Mouse (Mus musculus) intestine, embryonic 15.5 days (tissue): ENCODE results near the gene Prrt1. TPM values are rescaled to one million over a fixed set of nuclear protein-coding genes. Genes with fewer than 3 reads are reported as not detected.
A peak's percentile ranks its signal among the peaks of the same experiment; 100 is the strongest.

ENCODE experiments used
- ATAC-seq: fragments of 200-750 bp; cut with Nextera tagmentation; 2 replicates; pipeline ENCODE4 v1.8.0; 2017; ENCODE audit warnings: moderate TSS enrichment, moderate library complexity
- H3K27ac ChIP-seq: fragments of 300-500 bp; sonication (generic); 2 replicates; pipeline ENCODE4 v1.5.1; 2015; ENCODE audit warnings: mild to moderate bottlenecking, inconsistent platforms
- H3K27me3 ChIP-seq: fragments of 300-500 bp; sonication (generic); replicated peaks from 2 replicates; pipeline ENCODE4 v1.6.1; 2015; ENCODE audit warnings: inconsistent platforms
- H3K36me3 ChIP-seq: fragments of 300-500 bp; sonication (generic); 2 replicates; pipeline ENCODE4 v1.6.1; 2015; ENCODE audit warnings: inconsistent platforms
- H3K4me1 ChIP-seq: fragments of 300-500 bp; sonication (generic); replicated peaks from 2 replicates; pipeline ENCODE4 v1.6.1; 2015; ENCODE audit warnings: inconsistent platforms
- H3K4me2 ChIP-seq: fragments of 300-500 bp; sonication (generic); replicated peaks from 2 replicates; pipeline ENCODE4 v1.6.1; 2015; ENCODE audit warnings: mild to moderate bottlenecking, inconsistent platforms
- H3K4me3 ChIP-seq: fragments of 300-500 bp; sonication (generic); replicated peaks from 2 replicates; pipeline ENCODE4 v1.5.1; 2015; ENCODE audit warnings: inconsistent platforms
- H3K9ac ChIP-seq: fragments of 300-500 bp; sonication (generic); 2 replicates; pipeline ENCODE4 v1.6.1; 2015; ENCODE audit warnings: inconsistent platforms
- H3K9me3 ChIP-seq: fragments of 300-500 bp; sonication (generic); 2 replicates; pipeline ENCODE4 v1.6.1; 2016; ENCODE audit warnings: inconsistent platforms
- WGBS: fragments of 180-500 bp; shearing (Covaris S2); methylation state at CpG from one replicate; pipeline ENCODE4 v1.1.7; 2015; 5-methylcytosine and 5-hydroxymethylcytosine counted together
- polyA plus RNA-seq: library from polyadenylated mRNA; unstranded; fragments of >200 nt; fragmentation: Nextera tagmentation; extraction: Ambion mirVana; gene quantifications from 2 replicates; pipeline ENCODE4 v1.2.1, GENCODE M21; 2015

The Prrt1 gene
- polyA plus RNA-seq, 1 experiment from 2014 or later = 0.49 TPM

- Histone ChIP-seq H3K4me3 (peak overlapping the region; percentile 31), H3K36me3 (no peaks in the 10 kb centered on the region), H3K4me1 (peaks cover 22% of the 10 kb centered on the region), H3K9ac (peak overlapping the region; percentile 36), H3K27ac (0 out of 2 replicates have a peak overlapping the region, but pooled peaks have one; percentile 13), H3K9me3 (no peaks in the 10 kb centered on the region), H3K27me3 (peaks cover 38% of the 10 kb centered on the region), H3K4me2 (peak overlapping the region; percentile 79)
- 13% methylated on average over 93 of the region's 93 CpGs for WGBS
- ATAC-seq = 0 out of 2 replicates have a peak, but pooled peaks have one; percentile 50
Measured at GRCm38 (mm10) chr17:34671151-34672066, 42.1 kb downstream of the Prrt1 start.

GRCm38 (mm10) chr17:34672246-34672792, 43.0 kb downstream of the Prrt1 start:
- peak overlapping the region; percentile 36; the same call in 1 of the 2 replicates for H3K9ac ChIP-seq
- no peaks in the 10 kb centered on the region for H3K9me3 ChIP-seq
- peaks cover 38% of the 10 kb centered on the region for H3K27me3 ChIP-seq
- peaks cover 24% of the 10 kb centered on the region for H3K4me1 ChIP-seq
- H3K27ac ChIP-seq = no peak overlapping the region
- WGBS = 35% methylated on average over 49 of the region's 49 CpGs
- no peaks in the 10 kb centered on the region for H3K36me3 ChIP-seq
- H3K4me2 ChIP-seq = peak overlapping the region; percentile 79
- H3K4me3 ChIP-seq = peak overlapping the region; percentile 31
- no peak for ATAC-seq

GRCm38 (mm10) chr17:34673139-34673538, 43.8 kb downstream of the Prrt1 start:
- Histone ChIP-seq H3K9ac (no peak overlapping the region), H3K27me3 (peaks cover 38% of the 10 kb centered on the region), H3K4me3 (no peak overlapping the region), H3K9me3 (no peaks in the 10 kb centered on the region), H3K36me3 (no peaks in the 10 kb centered on the region), H3K4me2 (no peak overlapping the region), H3K27ac (no peak overlapping the region), H3K4me1 (peaks cover 24% of the 10 kb centered on the region)
- no peak for ATAC-seq
- 90% methylated on average over 7 of the region's 7 CpGs for WGBS

DNA sequence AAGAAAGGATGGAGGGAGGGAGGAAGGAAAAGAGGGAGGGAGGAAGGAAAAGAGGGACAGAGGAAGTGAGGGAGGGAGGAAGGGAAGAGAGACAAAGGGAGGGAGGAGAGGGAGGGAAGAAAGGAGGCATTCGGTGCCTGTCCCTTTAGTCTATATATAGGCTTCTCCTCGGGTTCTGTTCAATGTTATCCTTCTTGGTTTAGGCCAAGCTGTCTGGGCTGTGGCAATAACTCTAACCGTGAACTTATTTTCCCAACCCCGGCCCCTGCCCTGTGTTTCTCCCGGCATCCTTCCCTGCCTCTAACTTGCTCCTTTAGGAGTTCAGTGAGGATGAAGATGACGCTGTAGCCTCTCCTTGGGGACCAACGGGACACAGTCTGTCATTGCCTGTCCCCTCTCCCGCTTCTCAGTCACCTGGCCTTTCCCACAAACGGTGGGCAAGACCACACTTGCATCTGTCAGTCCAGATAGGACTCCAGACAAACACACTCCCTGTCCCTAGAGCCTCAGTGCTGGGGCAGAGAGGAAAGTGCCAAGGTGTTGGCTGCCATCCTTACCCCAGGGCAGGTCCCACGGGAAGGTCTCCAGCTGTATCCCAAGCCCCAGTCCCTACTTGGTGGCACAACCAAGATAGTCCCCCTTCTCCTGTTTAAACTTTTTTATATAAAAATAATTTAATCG, 45.3 kb downstream of the Prrt1 start:
- peaks cover 41% of the 10 kb centered on the region for H3K27me3 ChIP-seq
- 40% methylated on average over 11 of the region's 11 CpGs for WGBS
- H3K4me3 ChIP-seq = no peak overlapping the region
- H3K4me1 ChIP-seq = peaks cover 24% of the 10 kb centered on the region
- H3K9me3 ChIP-seq = no peaks in the 10 kb centered on the region
- 0 out of 2 replicates have a peak overlapping the region, but pooled peaks have one; percentile 6 for H3K4me2 ChIP-seq
- H3K27ac ChIP-seq = peak overlapping the region; percentile 80
- no peaks in the 10 kb centered on the region for H3K36me3 ChIP-seq
- peak; percentile 70 for ATAC-seq
- H3K9ac ChIP-seq = no peak overlapping the region

DNA sequence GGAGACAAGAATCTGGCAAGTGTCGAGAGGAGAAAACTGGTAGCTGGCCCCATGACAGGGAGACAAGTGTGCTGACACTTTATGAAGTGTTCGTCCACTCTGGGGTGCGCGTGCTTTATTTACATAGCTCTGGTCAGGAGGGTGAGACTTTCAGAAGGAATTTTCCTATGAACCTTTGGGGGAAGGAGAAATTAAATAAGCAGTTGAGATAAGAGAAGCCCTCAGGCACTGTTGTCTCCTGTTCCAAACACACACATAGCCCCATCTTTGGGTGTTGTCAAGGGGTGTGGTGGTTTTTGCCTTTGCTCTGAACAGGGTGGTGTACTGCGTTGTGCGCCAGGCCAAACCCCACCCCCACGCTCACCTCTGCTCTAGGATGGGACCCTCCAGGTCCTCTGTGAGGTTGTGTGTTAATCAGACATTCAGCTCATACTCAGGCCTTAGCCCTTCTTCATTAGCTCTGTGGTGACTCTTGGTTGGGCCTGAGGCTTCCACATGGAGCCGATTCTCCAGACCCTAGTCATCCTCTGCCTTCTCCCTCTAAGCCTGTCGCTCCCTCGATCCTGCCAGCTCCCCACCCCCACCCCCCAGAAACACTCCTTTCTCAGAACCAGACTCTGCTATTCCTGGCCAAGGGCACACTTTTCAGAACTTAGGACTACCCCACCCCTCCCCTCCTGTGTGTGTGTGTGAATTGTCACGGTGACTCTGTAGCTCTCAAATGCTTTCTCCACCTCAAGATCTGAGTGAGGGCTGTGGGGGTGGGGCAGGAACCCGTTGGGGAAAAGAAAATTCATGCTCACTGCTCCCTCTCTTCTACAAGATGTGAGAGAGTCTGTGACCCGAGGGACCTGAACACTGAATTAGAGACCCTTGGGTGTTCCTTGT, 46.1 kb downstream of the Prrt1 start:
- ATAC-seq = peak; percentile 11; the same call in 1 of the 2 replicates
- H3K4me2 ChIP-seq = 0 out of 2 replicates have a peak overlapping the region, but pooled peaks have one; percentile 6
- H3K36me3 ChIP-seq = no peaks in the 10 kb centered on the region
- no peaks in the 10 kb centered on the region for H3K9me3 ChIP-seq
- H3K27me3 ChIP-seq = peaks cover 39% of the 10 kb centered on the region
- no peak overlapping the region for H3K4me3 ChIP-seq
- peaks cover 24% of the 10 kb centered on the region for H3K4me1 ChIP-seq
- peak overlapping the region; percentile 80 for H3K27ac ChIP-seq
- no peak overlapping the region for H3K9ac ChIP-seq
- 40% methylated on average over 13 of the region's 13 CpGs for WGBS

GRCm38 (mm10) chr17:34676093-34676460, 46.7 kb downstream of the Prrt1 start:
- Histone ChIP-seq H3K4me2 (no peak overlapping the region), H3K9me3 (no peaks in the 10 kb centered on the region), H3K9ac (no peak overlapping the region), H3K27me3 (peaks cover 33% of the 10 kb centered on the region), H3K4me3 (no peak overlapping the region), H3K36me3 (no peaks in the 10 kb centered on the region), H3K27ac (peak overlapping the region; percentile 80; the same call in 1 of the 2 replicates), H3K4me1 (peaks cover 24% of the 10 kb centered on the region)
- no peak for ATAC-seq
- WGBS = 69% methylated on average over 6 of the region's 6 CpGs

- WGBS = 53% methylated on average over 12 of the region's 12 CpGs
- peaks cover 27% of the 10 kb centered on the region for H3K27me3 ChIP-seq
- H3K9me3 ChIP-seq = no peaks in the 10 kb centered on the region
- H3K4me2 ChIP-seq = no peak overlapping the region
- H3K4me3 ChIP-seq = no peak overlapping the region
- H3K27ac ChIP-seq = no peak overlapping the region
- H3K4me1 ChIP-seq = peaks cover 23% of the 10 kb centered on the region
- ATAC-seq = no peak
- H3K36me3 ChIP-seq = no peaks in the 10 kb centered on the region
- no peak overlapping the region for H3K9ac ChIP-seq
Measured at GRCm38 (mm10) chr17:34676671-34677070, 47.3 kb downstream of the Prrt1 start.

DNA sequence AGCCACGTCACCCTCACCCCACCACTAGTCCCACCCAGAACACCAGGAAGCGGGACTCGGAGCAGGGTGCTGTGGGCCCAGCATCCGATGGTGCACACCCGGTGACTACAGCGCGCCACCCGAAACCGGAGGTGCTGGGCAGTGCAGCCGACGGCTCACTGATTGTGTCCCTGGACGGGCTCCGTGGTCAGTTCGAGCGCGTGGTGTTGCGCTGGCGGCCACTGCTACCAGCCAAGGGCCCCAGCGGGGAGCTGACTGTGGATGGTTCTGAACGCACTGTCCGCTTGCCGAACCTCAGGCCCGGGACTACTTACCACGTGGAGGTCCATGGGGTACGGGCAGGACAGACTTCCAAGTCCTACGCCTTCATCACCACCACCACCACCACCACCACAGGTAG, 50.9 kb downstream of the Prrt1 start:
- H3K4me3 ChIP-seq = no peak overlapping the region

GRCm38 (mm10) chr17:34680621-34681020, 51.3 kb downstream of the Prrt1 start:
- Histone ChIP-seq H3K9ac (no peak overlapping the region), H3K4me2 (no peak overlapping the region), H3K9me3 (no peaks in the 10 kb centered on the region), H3K27me3 (peaks cover 9% of the 10 kb centered on the region; the same call in 1 of the 2 replicates), H3K4me3 (no peak overlapping the region), H3K4me1 (peaks cover 33% of the 10 kb centered on the region), H3K27ac (no peak overlapping the region), H3K36me3 (no peaks in the 10 kb centered on the region)
- 80% methylated on average over 4 of the region's 4 CpGs for WGBS
- ATAC-seq = no peak

More for the DNA sequence above, 50.9 kb downstream of the Prrt1 start:
- Histone ChIP-seq H3K36me3 (no peaks in the 10 kb centered on the region), H3K9me3 (no peaks in the 10 kb centered on the region), H3K27me3 (peaks cover 9% of the 10 kb centered on the region; the same call in 1 of the 2 replicates), H3K27ac (no peak overlapping the region), H3K4me2 (no peak overlapping the region), H3K9ac (no peak overlapping the region), H3K4me1 (peaks cover 29% of the 10 kb centered on the region)
- ATAC-seq = no peak
- 80% methylated on average over 26 of the region's 26 CpGs for WGBS

DNA sequence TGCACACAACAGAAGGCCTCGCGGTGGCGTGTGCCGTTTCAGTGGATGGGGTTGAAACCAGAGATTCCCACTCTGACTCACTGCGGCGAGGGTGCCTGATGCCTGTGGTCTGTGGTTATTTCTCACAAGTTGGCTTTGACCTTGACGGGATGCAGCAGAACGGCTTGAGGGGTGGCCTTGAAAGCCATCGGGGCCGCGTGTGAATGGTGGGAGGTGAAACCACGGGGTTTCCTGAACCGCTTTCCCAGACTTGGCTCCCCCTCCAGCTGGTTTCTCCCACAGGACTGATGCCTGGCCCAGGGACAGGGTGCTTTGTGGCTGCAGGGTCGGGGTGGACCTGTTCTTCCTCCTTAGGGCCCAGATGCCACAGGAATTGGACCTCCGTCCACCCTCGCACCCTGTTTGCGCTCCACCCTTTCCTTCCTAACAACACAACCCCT, 51.8 kb downstream of the Prrt1 start:
- 58% methylated on average over 17 of the region's 17 CpGs for WGBS
- H3K9me3 ChIP-seq = no peaks in the 10 kb centered on the region
- peak overlapping the region; percentile 64 for H3K27ac ChIP-seq
- peaks cover 9% of the 10 kb centered on the region; the same call in 1 of the 2 replicates for H3K27me3 ChIP-seq
- no peaks in the 10 kb centered on the region for H3K36me3 ChIP-seq
- no peak overlapping the region for H3K4me3 ChIP-seq
- 0 out of 2 replicates have a peak overlapping the region, but pooled peaks have one; percentile 0 for H3K9ac ChIP-seq
- no peak overlapping the region for H3K4me2 ChIP-seq
- H3K4me1 ChIP-seq = peaks cover 34% of the 10 kb centered on the region
- ATAC-seq = no peak

DNA sequence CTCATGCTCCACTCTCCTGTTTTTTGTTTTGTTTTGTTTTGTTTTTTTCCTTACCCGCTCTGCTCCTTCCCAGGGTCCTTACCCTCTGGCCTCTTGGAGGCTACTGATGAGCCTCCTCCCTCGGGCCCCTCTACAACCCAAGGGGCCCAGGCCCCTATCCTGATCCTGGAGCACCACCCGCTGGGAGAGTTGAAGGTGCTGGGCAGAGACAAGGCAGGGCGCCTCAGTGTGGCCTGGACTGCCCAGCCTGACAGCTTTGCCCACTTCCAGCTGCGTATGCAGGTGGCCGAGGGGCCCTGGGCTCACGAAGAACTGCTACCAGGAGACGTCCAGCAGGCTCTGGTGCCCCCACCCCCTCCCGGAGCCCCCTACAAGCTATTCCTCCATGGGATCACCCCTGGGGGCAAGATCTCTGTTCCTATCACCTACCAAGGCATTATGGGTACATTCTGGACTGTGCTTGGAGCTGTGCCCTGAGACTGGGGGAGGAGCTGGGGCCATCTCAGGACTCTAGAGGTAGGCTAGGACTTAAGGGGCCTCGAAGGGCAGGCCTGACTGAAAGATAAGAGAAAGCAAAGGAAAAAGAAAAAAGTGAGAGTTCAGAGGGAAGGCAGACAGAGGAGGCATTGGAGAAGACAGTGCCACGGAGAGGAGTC, 52.7 kb downstream of the Prrt1 start:
- no peak overlapping the region for H3K4me2 ChIP-seq
- H3K4me1 ChIP-seq = peaks cover 33% of the 10 kb centered on the region
- H3K9me3 ChIP-seq = no peaks in the 10 kb centered on the region
- peak overlapping the region; percentile 0; the same call in 1 of the 2 replicates for H3K9ac ChIP-seq
- peaks cover 9% of the 10 kb centered on the region; the same call in 1 of the 2 replicates for H3K27me3 ChIP-seq
- peak overlapping the region; percentile 64; the same call in 1 of the 2 replicates for H3K27ac ChIP-seq
- H3K36me3 ChIP-seq = no peaks in the 10 kb centered on the region
- 70% methylated on average over 11 of the region's 11 CpGs for WGBS
- 0 out of 2 replicates have a peak, but pooled peaks have one; percentile 29 for ATAC-seq
- H3K4me3 ChIP-seq = no peak overlapping the region
